Mouse (Mus musculus) ES-E14 (cell line): Measurements from ENCODE around the gene Sarm1. TPM values are rescaled to one million over a fixed set of nuclear protein-coding genes. Genes with fewer than 3 reads are reported as not detected.

Experiments used
- DNase-seq: peaks from one replicate; pipeline ENCODE4 v3.0.0-alpha.2; 2013; ENCODE audit warnings: low read depth, low spot score
- H3K27ac ChIP-seq: 2 replicates; pipeline ENCODE4 v1.5.1; 2012; ENCODE audit warnings: low read depth, mild to moderate bottlenecking, low read length, moderate library complexity, mixed read lengths; ENCODE audit not compliant: poor library complexity, insufficient read depth, severe bottlenecking
- H3K36me3 ChIP-seq: 2 replicates; pipeline ENCODE4 v1.6.1; 2012; ENCODE audit warnings: mild to moderate bottlenecking, low read length, moderate library complexity, mixed read lengths; ENCODE audit not compliant: control insufficient read depth, poor library complexity, insufficient read depth, severe bottlenecking
- H3K4me1 ChIP-seq, 2 experiments: fragments of 150-350 bp in 1 of 2; sonication (generic) in 1 of 2; 2 replicates each; pipeline ENCODE4 v1.6.1; 2012; ENCODE audit warnings: low read length in 2 of 2, mild to moderate bottlenecking in 1 of 2, mixed read lengths in 1 of 2; ENCODE audit not compliant: control insufficient read depth in 2 of 2, insufficient read depth in 2 of 2, poor library complexity in 1 of 2
- H3K4me3 ChIP-seq, 2 experiments: fragments of 150-350 bp in 1 of 2; sonication (generic) in 1 of 2; 2 replicates each; pipeline ENCODE4 v1.5.1; 2012; ENCODE audit warnings: low read length in 2 of 2, low read depth in 1 of 2, mild to moderate bottlenecking in 1 of 2, mixed read lengths in 1 of 2; ENCODE audit not compliant: insufficient read depth in 1 of 2, poor library complexity in 1 of 2, severe bottlenecking in 1 of 2
- H3K9ac ChIP-seq: 2 replicates; pipeline ENCODE4 v1.6.1; 2012; ENCODE audit warnings: low read depth, mild to moderate bottlenecking, low read length, mixed read lengths; ENCODE audit not compliant: poor library complexity, insufficient read depth, severe bottlenecking
- H3K9me3 ChIP-seq: fragments of 150-350 bp; sonication (generic); 2 replicates; pipeline ENCODE4 v1.6.1; 2012; ENCODE audit warnings: low read depth, mild to moderate bottlenecking, low read length; ENCODE audit not compliant: control insufficient read depth, insufficient read depth
- CHD2 ChIP-seq: IDR thresholded peaks from 2 replicates; pipeline ENCODE4 v1.6.1; 2014; ENCODE audit warnings: mild to moderate bottlenecking, low read depth, low read length, inconsistent platforms
- HCFC1 ChIP-seq: IDR thresholded peaks from 2 replicates; pipeline ENCODE4 v1.6.1; 2012; ENCODE audit warnings: low read length, inconsistent platforms, borderline replicate concordance; ENCODE audit not compliant: insufficient read depth
- MAFK ChIP-seq: IDR thresholded peaks from 2 replicates; pipeline ENCODE4 v1.6.1; 2014; ENCODE audit warnings: mild to moderate bottlenecking, low read depth, low read length, inconsistent platforms; ENCODE audit not compliant: insufficient read depth
- ZC3H11A ChIP-seq: IDR thresholded peaks from 2 replicates; pipeline ENCODE4 v1.6.1; 2012; ENCODE audit warnings: low read depth, mild to moderate bottlenecking, inconsistent platforms, low read length, borderline replicate concordance
- ZNF384 ChIP-seq: IDR thresholded peaks from 2 replicates; pipeline ENCODE4 v1.6.1; 2012; ENCODE audit warnings: low read depth, low read length, inconsistent platforms
- in situ Hi-C, 2 experiments: fragments of 600-800 bp; cut with MboI; formaldehyde crosslinking; loops; one replicate each; pipeline ENCODE4 v1.15.1; 2025; ENCODE audit warnings: low sequenced_read_pairs in 2 of 2, inconsistent platforms in 1 of 2; ENCODE audit not compliant: unreplicated experiment in 2 of 2
- total RNA-seq: library from RNA; depleted of rRNA; stranded (reverse); fragments of 300-350 nt; gene quantifications from 2 replicates; pipeline ENCODE4 v1.2.3, GENCODE M21; 2012

Sarm1 gene
- total RNA-seq, 1 experiment = 3.7 TPM

DNA sequence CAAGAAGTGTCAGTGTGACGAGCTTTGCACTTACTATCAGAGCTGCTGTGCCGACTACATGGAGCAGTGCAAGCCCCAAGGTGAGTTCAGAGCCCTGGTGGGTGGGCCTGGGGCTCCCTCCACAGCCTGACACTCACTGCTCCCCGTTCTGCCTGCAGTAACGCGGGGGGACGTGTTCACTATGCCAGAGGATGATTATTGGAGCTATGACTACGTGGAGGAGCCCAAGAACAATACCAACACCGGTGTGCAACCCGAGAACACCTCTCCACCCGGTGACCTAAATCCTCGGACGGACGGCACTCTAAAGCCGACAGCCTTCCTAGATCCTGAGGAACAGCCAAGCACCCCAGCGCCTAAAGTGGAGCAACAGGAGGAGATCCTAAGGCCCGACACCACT, 2.0 kb upstream of the Sarm1 start:
- H3K9me3 ChIP-seq = no peaks in the 10 kb centered on the region
- in situ Hi-C loops = no loop called here
- DNase-seq = no peak
- TF ChIP-seq ZC3H11A = no peak
- no peak for TF ChIP-seq HCFC1
- TF ChIP-seq CHD2 = no peak
- no peak for TF ChIP-seq ZNF384
- no peak for TF ChIP-seq MAFK
- H3K9ac ChIP-seq = no peak overlapping the region
- no peaks in the 10 kb centered on the region for H3K36me3 ChIP-seq
- no peak overlapping the region for H3K4me3 ChIP-seq
- H3K27ac ChIP-seq = no peak overlapping the region
- peaks cover 0 to 2% of the 10 kb centered on the region in 2 experiments; a peak in 1 of 4 replicates for H3K4me1 ChIP-seq

- no peaks in the 10 kb centered on the region for H3K9me3 ChIP-seq
- H3K27ac ChIP-seq = no peak within 1 kb of the TSS
- in situ Hi-C loops = no loop called here
- no peaks in the 10 kb centered on the region for H3K36me3 ChIP-seq
- peak within 1 kb of the TSS; percentile 38; the same call in 1 of the 2 replicates for H3K9ac ChIP-seq
- peaks cover 0 to 2% of the 10 kb centered on the region in 2 experiments; a peak in 1 of 4 replicates for H3K4me1 ChIP-seq
- DNase-seq = no peak
- H3K4me3 ChIP-seq = peak within 1 kb of the TSS; percentile 20 to 77; a peak in 3 of 4 replicates
- no peak for TF ChIP-seq CHD2
- TF ChIP-seq HCFC1 = no peak
- no peak for TF ChIP-seq ZNF384
- no peak for TF ChIP-seq MAFK
- no peak for TF ChIP-seq ZC3H11A
Observed at GRCm38 (mm10) chr11:78499004-78499403, 1.4 kb upstream of the Sarm1 start, which contains the start of gene Vtn. Vtn (plus strand) TSS chr11:78499091.

DNA sequence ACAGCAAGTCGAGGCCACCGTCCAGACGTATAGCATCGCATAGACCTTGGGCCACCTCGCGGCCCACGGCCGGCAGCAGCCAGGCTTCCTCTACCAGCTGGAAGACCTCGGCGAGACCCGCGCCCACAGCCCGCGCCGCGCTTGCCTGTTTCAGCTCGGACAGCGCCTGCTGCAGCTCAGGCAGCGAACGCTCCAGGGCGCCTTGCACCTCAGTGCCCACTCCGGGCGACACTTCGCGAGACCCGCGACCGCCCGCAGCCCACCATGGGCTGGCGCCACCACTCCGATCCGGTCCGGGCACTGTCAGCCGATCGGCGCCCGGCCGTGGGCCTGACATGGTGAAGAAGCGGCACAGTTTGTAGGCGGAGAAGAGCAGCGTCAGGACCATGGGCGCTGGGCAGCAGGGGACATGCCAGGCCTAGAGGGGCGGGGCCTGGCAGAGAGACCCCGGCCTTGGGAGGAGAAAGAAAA, 448 bp downstream of the Sarm1 start:
- H3K36me3 ChIP-seq = no peaks in the 10 kb centered on the region
- H3K9ac ChIP-seq = peak overlapping the region; percentile 19; the same call in 1 of the 2 replicates
- H3K4me1 ChIP-seq = peaks cover 0 to 2% of the 10 kb centered on the region in 2 experiments; a peak in 1 of 4 replicates
- H3K27ac ChIP-seq = no peak overlapping the region
- DNase-seq = no peak
- peak overlapping the region; percentile 59 to 77 for H3K4me3 ChIP-seq
- in situ Hi-C loops = no loop called here
- TF ChIP-seq CHD2 (no peak), MAFK (no peak), HCFC1 (no peak), ZNF384 (no peak), ZC3H11A (no peak)
- H3K9me3 ChIP-seq = no peaks in the 10 kb centered on the region

DNA sequence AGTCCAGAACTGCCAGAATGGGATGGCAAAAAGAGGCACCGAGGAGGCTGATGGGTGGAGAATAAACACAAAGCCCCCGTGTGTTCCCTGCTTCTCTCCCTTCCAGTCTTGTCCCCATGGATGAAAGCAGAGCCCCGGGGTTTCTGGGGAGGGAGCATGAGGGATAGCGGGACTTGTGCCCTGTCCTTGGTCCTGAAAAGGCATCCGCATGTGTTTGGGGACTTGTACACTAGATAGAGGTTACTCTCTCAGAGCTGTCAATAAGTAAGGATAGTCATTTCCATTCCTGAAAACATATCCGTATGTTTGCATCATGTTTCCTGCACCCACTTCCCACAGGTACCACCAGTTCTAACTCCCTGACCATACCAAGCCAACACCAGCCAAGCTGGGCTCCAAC, 1.6 kb downstream of the Sarm1 start:
- no peak overlapping the region for H3K4me3 ChIP-seq
- H3K36me3 ChIP-seq = no peaks in the 10 kb centered on the region

More for the DNA sequence above, 1.6 kb downstream of the Sarm1 start:
- Histone ChIP-seq H3K9me3 (no peaks in the 10 kb centered on the region), H3K27ac (no peak overlapping the region), H3K4me1 (peaks cover 2 to 4% of the 10 kb centered on the region in 2 experiments; a peak in 2 of 4 replicates), H3K9ac (no peak overlapping the region)
- no peak for TF ChIP-seq HCFC1
- no peak for TF ChIP-seq ZNF384
- TF ChIP-seq CHD2 = no peak
- TF ChIP-seq MAFK = no peak
- no peak for TF ChIP-seq ZC3H11A
- peak; percentile 63 for DNase-seq
- in situ Hi-C loops = no loop called here
